Mouse (Mus musculus) G1E (cell line): ENCODE data around the gene Fxyd6.

Experiments used
- CTCF ChIP-seq: IDR thresholded peaks from 2 replicates; pipeline ENCODE4 v1.5.1; 2012; ENCODE audit warnings: low read depth, low read length, inconsistent platforms, mixed read lengths
- GATA1 ChIP-seq: IDR thresholded peaks from 2 replicates; pipeline ENCODE4 v1.6.1; 2012; ENCODE audit warnings: borderline replicate concordance, low read length, inconsistent platforms, mixed read lengths
- GATA2 ChIP-seq: IDR thresholded peaks from 2 replicates; pipeline ENCODE4 v1.6.1; 2012; ENCODE audit warnings: low read depth, low read length, inconsistent platforms, borderline replicate concordance
- POLR2AphosphoS5 ChIP-seq: IDR thresholded peaks from 2 replicates; pipeline ENCODE4 v1.6.1; 2012; ENCODE audit warnings: low read depth, low read length, inconsistent platforms; ENCODE audit not compliant: insufficient replicate concordance
- TAL1 ChIP-seq: conservative IDR thresholded peaks from 2 replicates; pipeline ENCODE4 v1.6.1; 2012; ENCODE audit warnings: low read depth, low read length, inconsistent platforms, mixed read lengths

- TF ChIP-seq CTCF (peak; percentile 83), TAL1 (no peak), GATA2 (no peak), POLR2AphosphoS5 (no peak), GATA1 (no peak)
Measured at GRCm38 (mm10) chr9:45412287-45412686, 42.3 kb downstream of the Fxyd6 start.
